Mouse (Mus musculus) erythroblast, embryonic 14.5 days (primary cell): Measurements from ENCODE around the gene Chrm3. TPM values are rescaled to one million over a fixed set of nuclear protein-coding genes. Genes with fewer than 3 reads are reported as not detected.

Source experiments
- H3K27me3 ChIP-seq: 2 replicates; pipeline ENCODE4 v1.6.1; 2012; ENCODE audit warnings: inconsistent platforms; ENCODE audit not compliant: control insufficient read depth
- H3K36me3 ChIP-seq: 2 replicates; pipeline ENCODE4 v1.6.1; 2012; ENCODE audit warnings: mild to moderate bottlenecking, inconsistent platforms; ENCODE audit not compliant: control insufficient read depth
- H3K4me1 ChIP-seq: 2 replicates; pipeline ENCODE4 v1.6.1; 2012; ENCODE audit warnings: inconsistent platforms; ENCODE audit not compliant: control insufficient read depth
- H3K4me3 ChIP-seq: replicated peaks from 2 replicates; pipeline ENCODE3; 2012; ENCODE audit warnings: moderate library complexity, mild to moderate bottlenecking, inconsistent platforms
- H3K9me3 ChIP-seq: 2 replicates; pipeline ENCODE4 v1.6.1; 2012; ENCODE audit warnings: low read length, inconsistent platforms, mixed read lengths; ENCODE audit not compliant: control insufficient read depth
- GATA1 ChIP-seq: IDR thresholded peaks from 2 replicates; pipeline ENCODE4 v1.6.1; 2012; ENCODE audit warnings: low read length, inconsistent platforms, mixed read lengths
- TAL1 ChIP-seq: IDR thresholded peaks from 3 replicates; pipeline ENCODE4 v1.6.1; 2012; ENCODE audit warnings: low read length, inconsistent platforms, mixed read lengths
- polyA plus RNA-seq: library from polyadenylated mRNA; stranded (reverse); fragments of >175 nt; gene quantifications from 2 replicates; pipeline ENCODE4 v1.2.3, GENCODE M21; 2012

Chrm3 gene
- polyA plus RNA-seq, 1 experiment = not detected

- no peaks in the 10 kb centered on the region for H3K27me3 ChIP-seq
- H3K4me1 ChIP-seq = no peaks in the 10 kb centered on the region
- TF ChIP-seq GATA1 = no peak
- no peak for TF ChIP-seq TAL1
- no peak overlapping the region for H3K4me3 ChIP-seq
- no peaks in the 10 kb centered on the region for H3K9me3 ChIP-seq
- no peaks in the 10 kb centered on the region for H3K36me3 ChIP-seq
Measured at GRCm38 (mm10) chr13:10109542-10109941, 251.1 kb downstream of the Chrm3 start.

DNA sequence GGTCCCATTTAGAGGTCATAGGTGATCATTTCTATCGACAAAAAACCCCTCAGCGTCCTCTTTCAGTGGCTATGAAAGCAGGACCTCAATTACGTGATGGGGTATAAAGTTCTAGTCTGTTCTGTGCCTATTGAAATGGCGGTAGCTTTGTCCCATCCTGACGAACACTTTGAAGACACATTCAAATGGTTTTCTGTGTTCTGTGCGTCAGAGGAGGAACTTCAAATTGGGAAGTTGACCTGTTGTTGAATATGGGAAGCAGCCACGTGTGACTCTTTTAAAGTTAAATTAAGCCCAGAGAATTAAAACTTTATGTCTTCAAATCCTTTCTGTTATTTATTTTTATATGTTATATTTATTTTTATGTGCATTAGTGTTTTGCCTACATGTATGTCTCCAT is 253.3 kb downstream of the Chrm3 start:
- Histone ChIP-seq H3K4me3 (no peak overlapping the region), H3K9me3 (no peaks in the 10 kb centered on the region), H3K36me3 (no peaks in the 10 kb centered on the region), H3K4me1 (no peaks in the 10 kb centered on the region), H3K27me3 (no peaks in the 10 kb centered on the region)
- TF ChIP-seq TAL1 = no peak
- TF ChIP-seq GATA1 = no peak

- Histone ChIP-seq H3K4me3 (no peak overlapping the region), H3K9me3 (no peaks in the 10 kb centered on the region), H3K27me3 (no peaks in the 10 kb centered on the region), H3K4me1 (no peaks in the 10 kb centered on the region), H3K36me3 (no peaks in the 10 kb centered on the region)
- TF ChIP-seq TAL1 (no peak), GATA1 (no peak)
Measured at GRCm38 (mm10) chr13:10090778-10091177, 269.9 kb downstream of the Chrm3 start.

DNA sequence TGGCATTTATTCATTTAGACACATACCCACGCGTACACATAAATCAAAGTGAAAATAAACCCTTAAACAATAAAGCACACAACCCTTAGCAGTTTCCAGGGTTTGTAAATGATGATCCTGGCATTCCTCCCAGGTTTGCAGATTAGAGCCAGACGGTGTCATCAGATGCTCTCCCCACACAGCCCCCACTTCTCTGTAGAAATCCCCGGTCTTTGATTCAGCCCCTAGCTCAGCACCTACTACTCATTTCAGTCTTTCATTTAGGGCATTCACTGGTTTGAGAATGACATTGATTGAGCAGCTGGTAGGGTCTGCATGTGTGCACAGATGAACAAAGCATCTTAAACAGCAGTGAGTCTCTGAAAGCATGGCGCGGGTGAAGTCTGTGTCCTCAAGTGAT is 274.3 kb downstream of the Chrm3 start:
- Histone ChIP-seq H3K4me1 (no peaks in the 10 kb centered on the region), H3K36me3 (no peaks in the 10 kb centered on the region), H3K27me3 (no peaks in the 10 kb centered on the region), H3K9me3 (no peaks in the 10 kb centered on the region), H3K4me3 (no peak overlapping the region)
- TF ChIP-seq TAL1 = no peak
- TF ChIP-seq GATA1 = no peak

- TF ChIP-seq TAL1 (no peak), GATA1 (no peak)
Measured at GRCm38 (mm10) chr13:10081896-10082426, 278.7 kb downstream of the Chrm3 start.

GRCm38 (mm10) chr13:10071165-10071564 is 289.5 kb downstream of the Chrm3 start:
- Histone ChIP-seq H3K27me3 (no peaks in the 10 kb centered on the region), H3K36me3 (no peaks in the 10 kb centered on the region)
- TF ChIP-seq TAL1 (no peak), GATA1 (no peak)

More at GRCm38 (mm10) chr13:10081896-10082426, 278.7 kb downstream of the Chrm3 start:
- no peaks in the 10 kb centered on the region for H3K4me1 ChIP-seq
- H3K4me3 ChIP-seq = no peak overlapping the region
- no peaks in the 10 kb centered on the region for H3K27me3 ChIP-seq
- no peaks in the 10 kb centered on the region for H3K36me3 ChIP-seq
- H3K9me3 ChIP-seq = no peaks in the 10 kb centered on the region

GRCm38 (mm10) chr13:10068927-10069580 is 291.6 kb downstream of the Chrm3 start:
- TF ChIP-seq TAL1 (no peak), GATA1 (no peak)
- H3K36me3 ChIP-seq = no peaks in the 10 kb centered on the region
- H3K9me3 ChIP-seq = no peaks in the 10 kb centered on the region
- no peak overlapping the region for H3K4me3 ChIP-seq
- no peaks in the 10 kb centered on the region for H3K27me3 ChIP-seq
- H3K4me1 ChIP-seq = no peaks in the 10 kb centered on the region

More at GRCm38 (mm10) chr13:10071165-10071564, 289.5 kb downstream of the Chrm3 start:
- no peak overlapping the region for H3K4me3 ChIP-seq
- H3K4me1 ChIP-seq = no peaks in the 10 kb centered on the region
- no peaks in the 10 kb centered on the region for H3K9me3 ChIP-seq

- Histone ChIP-seq H3K27me3 (no peaks in the 10 kb centered on the region), H3K4me3 (no peak overlapping the region), H3K9me3 (no peaks in the 10 kb centered on the region), H3K36me3 (no peaks in the 10 kb centered on the region), H3K4me1 (no peaks in the 10 kb centered on the region)
- TF ChIP-seq TAL1 (no peak), GATA1 (no peak)
Measured at GRCm38 (mm10) chr13:10066829-10067618, 293.6 kb downstream of the Chrm3 start.

GRCm38 (mm10) chr13:10065776-10066175 is 294.9 kb downstream of the Chrm3 start:
- Histone ChIP-seq H3K4me3 (no peak overlapping the region), H3K4me1 (no peaks in the 10 kb centered on the region), H3K36me3 (no peaks in the 10 kb centered on the region), H3K27me3 (no peaks in the 10 kb centered on the region), H3K9me3 (no peaks in the 10 kb centered on the region)
- TF ChIP-seq TAL1 = no peak
- TF ChIP-seq GATA1 = no peak
